Mouse (Mus musculus) ES-E14 (cell line): ENCODE data around the gene Gnb2.

Experiments used
- CHD2 ChIP-seq: IDR thresholded peaks from 2 replicates; pipeline ENCODE4 v1.6.1; 2014; ENCODE audit warnings: mild to moderate bottlenecking, low read depth, low read length, inconsistent platforms
- MAFK ChIP-seq: IDR thresholded peaks from 2 replicates; pipeline ENCODE4 v1.6.1; 2014; ENCODE audit warnings: mild to moderate bottlenecking, low read depth, low read length, inconsistent platforms; ENCODE audit not compliant: insufficient read depth
- ZC3H11A ChIP-seq: IDR thresholded peaks from 2 replicates; pipeline ENCODE4 v1.6.1; 2012; ENCODE audit warnings: low read depth, mild to moderate bottlenecking, inconsistent platforms, low read length, borderline replicate concordance
- ZNF384 ChIP-seq: IDR thresholded peaks from 2 replicates; pipeline ENCODE4 v1.6.1; 2012; ENCODE audit warnings: low read depth, low read length, inconsistent platforms

- TF ChIP-seq CHD2: no peak
- no peak for TF ChIP-seq MAFK
- no peak for TF ChIP-seq ZC3H11A
- TF ChIP-seq ZNF384: no peak
Observed at GRCm38 (mm10) chr5:137500186-137500585, 33.1 kb downstream of the Gnb2 start.
